Mouse (Mus musculus) G1E-ER4 (cell line): ENCODE measurements around the gene Ephb3. TPM values are rescaled to one million over a fixed set of nuclear protein-coding genes. Genes with fewer than 3 reads are reported as not detected.

Experiments
- GATA1 ChIP-seq: IDR thresholded peaks from one replicate; pipeline ENCODE4 v1.8.0; 2012; ENCODE audit warnings: low read length, inconsistent platforms
- polyA plus RNA-seq: library from polyadenylated mRNA; stranded (reverse); fragments of >175 nt; gene quantifications from 2 replicates; pipeline ENCODE4 v1.2.3, GENCODE M21; 2012

Gene Ephb3
- polyA plus RNA-seq, 1 experiment = not detected

GRCm38 (mm10) chr16:21202731-21203130 is 1.8 kb upstream of the Ephb3 start:
- TF ChIP-seq GATA1 = no peak

GRCm38 (mm10) chr16:21205093-21205886 is 735 bp downstream of the Ephb3 start:
- TF ChIP-seq GATA1 = no peak

GRCm38 (mm10) chr16:21208001-21208565 is 3.5 kb downstream of the Ephb3 start:
- TF ChIP-seq GATA1 = no peak

- no peak for TF ChIP-seq GATA1
Measured at GRCm38 (mm10) chr16:21209290-21209689, 4.7 kb downstream of the Ephb3 start.

- no peak for TF ChIP-seq GATA1
Measured at GRCm38 (mm10) chr16:21210204-21210603, 5.6 kb downstream of the Ephb3 start.

- TF ChIP-seq GATA1 = no peak
Measured at GRCm38 (mm10) chr16:21210667-21211338, 6.2 kb downstream of the Ephb3 start.

- no peak for TF ChIP-seq GATA1
Measured at GRCm38 (mm10) chr16:21211501-21211900, 6.9 kb downstream of the Ephb3 start.

GRCm38 (mm10) chr16:21212369-21212768 is 7.8 kb downstream of the Ephb3 start:
- no peak for TF ChIP-seq GATA1

- TF ChIP-seq GATA1 = no peak
Measured at GRCm38 (mm10) chr16:21213939-21214338, 9.4 kb downstream of the Ephb3 start.

- no peak for TF ChIP-seq GATA1
Measured at GRCm38 (mm10) chr16:21214803-21215202, 10.2 kb downstream of the Ephb3 start.

GRCm38 (mm10) chr16:21216047-21216446 is 11.5 kb downstream of the Ephb3 start:
- no peak for TF ChIP-seq GATA1

GRCm38 (mm10) chr16:21217233-21217632 is 12.7 kb downstream of the Ephb3 start:
- no peak for TF ChIP-seq GATA1

- no peak for TF ChIP-seq GATA1
Measured at GRCm38 (mm10) chr16:21219656-21220055, 15.1 kb downstream of the Ephb3 start.

GRCm38 (mm10) chr16:21223038-21223437 is 18.5 kb downstream of the Ephb3 start:
- TF ChIP-seq GATA1 = no peak

- TF ChIP-seq GATA1 = no peak
Measured at GRCm38 (mm10) chr16:21224648-21225240, 20.2 kb downstream of the Ephb3 start.

- no peak for TF ChIP-seq GATA1
Measured at GRCm38 (mm10) chr16:21226629-21227028, 22.1 kb downstream of the Ephb3 start.
